Mouse (Mus musculus): Measurements from ENCODE around the gene Sebox. TPM values are rescaled to one million over a fixed set of nuclear protein-coding genes. Genes with fewer than 3 reads are reported as not detected.

The Sebox gene
- polyA plus RNA-seq, 1 experiment from 2014 or later, result not detected

GRCm38 (mm10) chr11:78488168-78488567 lies 15.1 kb upstream of the Sebox start:
- Histone ChIP-seq H3K4me2 (ENCODE audit: low read depth, low read length, severe bottlenecking) (no peak overlapping the region), H3K9ac (ENCODE audit: low read length) (no peak overlapping the region), H3K27me3 (ENCODE audit: control insufficient read depth, insufficient read depth, low read length) (peaks cover 33% of the 10 kb centered on the region), H3K4me3 (ENCODE audit: low read depth, low read length) (no peak overlapping the region), H3K36me3 (ENCODE audit: control insufficient read depth, insufficient read depth, low read length) (no peaks in the 10 kb centered on the region), H3K27ac (ENCODE audit: low read depth, low read length) (no peak overlapping the region), H3K9me3 (ENCODE audit: control insufficient read depth, low read length) (no peaks in the 10 kb centered on the region), H3K4me1 (replicated peaks; ENCODE audit: control insufficient read depth, insufficient read depth, low read length) (peaks cover 10% of the 10 kb centered on the region)
- DNase-seq (ENCODE audit: low spot score) (peak; percentile 88), ATAC-seq (replicated peaks; ENCODE audit: low FRiP score) (no peak)
- WGBS, result 3% methylated on average over 8 of the region's 8 CpGs

GRCm38 (mm10) chr11:78490781-78491241 lies 12.4 kb upstream of the Sebox start:
- Histone ChIP-seq H3K4me3 (ENCODE audit: low read depth, low read length) (peak overlapping the region; percentile 21), H3K36me3 (ENCODE audit: control insufficient read depth, insufficient read depth, low read length) (no peaks in the 10 kb centered on the region), H3K27me3 (ENCODE audit: control insufficient read depth, insufficient read depth, low read length) (peaks cover 37% of the 10 kb centered on the region), H3K4me1 (replicated peaks; ENCODE audit: control insufficient read depth, insufficient read depth, low read length) (peaks cover 10% of the 10 kb centered on the region), H3K9me3 (ENCODE audit: control insufficient read depth, low read length) (no peaks in the 10 kb centered on the region), H3K9ac (ENCODE audit: low read length) (peak overlapping the region; percentile 20), H3K27ac (ENCODE audit: low read depth, low read length) (no peak overlapping the region), H3K4me2 (ENCODE audit: low read depth, low read length, severe bottlenecking) (peak overlapping the region; percentile 52)
- DNase-seq (ENCODE audit: low spot score) (peak; percentile 81), ATAC-seq (replicated peaks; ENCODE audit: low FRiP score) (peak; percentile 66; the same call in 1 of the 2 replicates)
- 8% methylated on average over 48 of the region's 48 CpGs for WGBS

GRCm38 (mm10) chr11:78495904-78496303 lies 7.3 kb upstream of the Sebox start:
- Histone ChIP-seq H3K27ac (ENCODE audit: low read depth, low read length) (no peak overlapping the region), H3K36me3 (ENCODE audit: control insufficient read depth, insufficient read depth, low read length) (no peaks in the 10 kb centered on the region), H3K9ac (ENCODE audit: low read length) (no peak overlapping the region), H3K27me3 (ENCODE audit: control insufficient read depth, insufficient read depth, low read length) (peaks cover 12% of the 10 kb centered on the region), H3K4me1 (replicated peaks; ENCODE audit: control insufficient read depth, insufficient read depth, low read length) (peaks cover 2% of the 10 kb centered on the region), H3K4me2 (ENCODE audit: low read depth, low read length, severe bottlenecking) (no peak overlapping the region; the same call in 1 of the 2 replicates), H3K9me3 (ENCODE audit: control insufficient read depth, low read length) (no peaks in the 10 kb centered on the region), H3K4me3 (ENCODE audit: low read depth, low read length) (no peak overlapping the region)
- WGBS, result 4% methylated on average over 6 of the region's 6 CpGs
- peak; percentile 69 for DNase-seq (ENCODE audit: low spot score)
- no peak for ATAC-seq (replicated peaks; ENCODE audit: low FRiP score)

GRCm38 (mm10) chr11:78497071-78497541 lies 6.1 kb upstream of the Sebox start:
- Histone ChIP-seq H3K4me2 (ENCODE audit: low read depth, low read length, severe bottlenecking) (peak overlapping the region; percentile 98), H3K4me3 (ENCODE audit: low read depth, low read length) (peak overlapping the region; percentile 54), H3K27ac (ENCODE audit: low read depth, low read length) (peak overlapping the region; percentile 70), H3K9ac (ENCODE audit: low read length) (peak overlapping the region; percentile 75), H3K27me3 (ENCODE audit: control insufficient read depth, insufficient read depth, low read length) (peaks cover 4% of the 10 kb centered on the region; the same call in 1 of the 2 replicates), H3K36me3 (ENCODE audit: control insufficient read depth, insufficient read depth, low read length) (no peaks in the 10 kb centered on the region), H3K9me3 (ENCODE audit: control insufficient read depth, low read length) (no peaks in the 10 kb centered on the region), H3K4me1 (replicated peaks; ENCODE audit: control insufficient read depth, insufficient read depth, low read length) (no peaks in the 10 kb centered on the region; the same call in 1 of the 2 replicates)
- under 1% methylated on average over 44 of the region's 44 CpGs for WGBS
- DNase-seq (ENCODE audit: low spot score), result peak; percentile 77
- peak; percentile 77 for ATAC-seq (replicated peaks; ENCODE audit: low FRiP score)

GRCm38 (mm10) chr11:78497544-78498522 lies 5.4 kb upstream of the Sebox start, which contains the start of gene Sarm1:
Gene Sarm1, minus strand, starts transcription at chr11:78497754.
- ATAC-seq (replicated peaks; ENCODE audit: low FRiP score), result peak; percentile 97
- H3K9me3 ChIP-seq (ENCODE audit: control insufficient read depth, low read length), result no peaks in the 10 kb centered on the region
- peak within 1 kb of the TSS; percentile 98 for H3K4me2 ChIP-seq (ENCODE audit: low read depth, low read length, severe bottlenecking)
- peak within 1 kb of the TSS; percentile 74 for H3K27ac ChIP-seq (ENCODE audit: low read depth, low read length)
- peak within 1 kb of the TSS; percentile 75 for H3K9ac ChIP-seq (ENCODE audit: low read length)
- peaks cover 4% of the 10 kb centered on the region; the same call in 1 of the 2 replicates for H3K27me3 ChIP-seq (ENCODE audit: control insufficient read depth, insufficient read depth, low read length)
- H3K4me1 ChIP-seq (replicated peaks; ENCODE audit: control insufficient read depth, insufficient read depth, low read length), result no peaks in the 10 kb centered on the region; the same call in 1 of the 2 replicates
- peak; percentile 98 for DNase-seq (ENCODE audit: low spot score)
- peak within 1 kb of the TSS; percentile 54 for H3K4me3 ChIP-seq (ENCODE audit: low read depth, low read length)
- H3K36me3 ChIP-seq (ENCODE audit: control insufficient read depth, insufficient read depth, low read length), result no peaks in the 10 kb centered on the region
- WGBS, result 3% methylated on average over 36 of the region's 36 CpGs

GRCm38 (mm10) chr11:78499004-78499403 lies 4.2 kb upstream of the Sebox start, which contains the start of gene Vtn:
Gene Vtn, plus strand, starts transcription at chr11:78499091.
- Histone ChIP-seq H3K4me2 (ENCODE audit: low read depth, low read length, severe bottlenecking) (peak within 1 kb of the TSS; percentile 98), H3K27me3 (ENCODE audit: control insufficient read depth, insufficient read depth, low read length) (peaks cover 4% of the 10 kb centered on the region; the same call in 1 of the 2 replicates), H3K9me3 (ENCODE audit: control insufficient read depth, low read length) (no peaks in the 10 kb centered on the region), H3K4me3 (ENCODE audit: low read depth, low read length) (peak within 1 kb of the TSS; percentile 54), H3K4me1 (replicated peaks; ENCODE audit: control insufficient read depth, insufficient read depth, low read length) (no peaks in the 10 kb centered on the region; the same call in 1 of the 2 replicates), H3K27ac (ENCODE audit: low read depth, low read length) (peak within 1 kb of the TSS; percentile 74; the same call in 1 of the 2 replicates), H3K36me3 (ENCODE audit: control insufficient read depth, insufficient read depth, low read length) (no peaks in the 10 kb centered on the region), H3K9ac (ENCODE audit: low read length) (peak within 1 kb of the TSS; percentile 18; the same call in 1 of the 2 replicates)
- no peak for ATAC-seq (replicated peaks; ENCODE audit: low FRiP score)
- 66% methylated on average over 7 of the region's 7 CpGs for WGBS
- DNase-seq (ENCODE audit: low spot score), result no peak

GRCm38 (mm10) chr11:78499543-78499942 lies 3.7 kb upstream of the Sebox start:
- Histone ChIP-seq H3K27me3 (ENCODE audit: control insufficient read depth, insufficient read depth, low read length) (peaks cover 4% of the 10 kb centered on the region; the same call in 1 of the 2 replicates), H3K9me3 (ENCODE audit: control insufficient read depth, low read length) (no peaks in the 10 kb centered on the region), H3K27ac (ENCODE audit: low read depth, low read length) (no peak overlapping the region), H3K4me3 (ENCODE audit: low read depth, low read length) (no peak overlapping the region), H3K4me2 (ENCODE audit: low read depth, low read length, severe bottlenecking) (no peak overlapping the region), H3K9ac (ENCODE audit: low read length) (no peak overlapping the region), H3K36me3 (ENCODE audit: control insufficient read depth, insufficient read depth, low read length) (no peaks in the 10 kb centered on the region), H3K4me1 (replicated peaks; ENCODE audit: control insufficient read depth, insufficient read depth, low read length) (no peaks in the 10 kb centered on the region; the same call in 1 of the 2 replicates)
- DNase-seq (ENCODE audit: low spot score), result no peak
- ATAC-seq (replicated peaks; ENCODE audit: low FRiP score), result no peak
- 47% methylated on average over 16 of the region's 16 CpGs for WGBS

GRCm38 (mm10) chr11:78500623-78501202 lies 2.5 kb upstream of the Sebox start:
- Histone ChIP-seq H3K4me2 (ENCODE audit: low read depth, low read length, severe bottlenecking) (no peak overlapping the region), H3K9ac (ENCODE audit: low read length) (no peak overlapping the region), H3K36me3 (ENCODE audit: control insufficient read depth, insufficient read depth, low read length) (peaks cover 2% of the 10 kb centered on the region; the same call in 1 of the 2 replicates), H3K4me3 (ENCODE audit: low read depth, low read length) (no peak overlapping the region), H3K9me3 (ENCODE audit: control insufficient read depth, low read length) (no peaks in the 10 kb centered on the region), H3K27me3 (ENCODE audit: control insufficient read depth, insufficient read depth, low read length) (peaks cover 1% of the 10 kb centered on the region; the same call in 1 of the 2 replicates), H3K4me1 (replicated peaks; ENCODE audit: control insufficient read depth, insufficient read depth, low read length) (no peaks in the 10 kb centered on the region; the same call in 1 of the 2 replicates), H3K27ac (ENCODE audit: low read depth, low read length) (no peak overlapping the region)
- WGBS, result 83% methylated on average over 9 of the region's 9 CpGs
- ATAC-seq (replicated peaks; ENCODE audit: low FRiP score) (no peak), DNase-seq (ENCODE audit: low spot score) (no peak)
